Mouse (Mus musculus) gastrocnemius, adult 2 months (tissue): Measurements from ENCODE around the gene Fignl2. TPM values are rescaled to one million over a fixed set of nuclear protein-coding genes. Genes with fewer than 3 reads are reported as not detected.

Experiments
- DNase-seq: peaks from one replicate; pipeline ENCODE4 v3.0.0; 2022
- H3K27ac ChIP-seq: fragments of 200-600 bp; 2 replicates; pipeline ENCODE4 v1.8.1; 2022; ENCODE audit warnings: mild to moderate bottlenecking
- H3K4me3 ChIP-seq: fragments of 200-600 bp; 2 replicates; pipeline ENCODE4 v1.8.1; 2022; ENCODE audit warnings: mild to moderate bottlenecking, moderate library complexity
- CTCF ChIP-seq: fragments of 200-600 bp; IDR thresholded peaks from 2 replicates; pipeline ENCODE4 v1.8.1; 2022; ENCODE audit warnings: antibody characterized with exemption, mild to moderate bottlenecking, moderate library complexity
- intact Hi-C: fragments of 180-260 bp; cut with DNase I; formaldehyde crosslinking; loops from one replicate; pipeline ENCODE4 v1.15.1; 2025
- total RNA-seq, 2 experiments: library from RNA; stranded (reverse); gene quantifications; 2 replicates each; pipeline ENCODE4 v1.2.3; 2021

Fignl2 gene
- total RNA-seq, 2 experiments from 2014 or later: 0.67 to 0.77 TPM

- TF ChIP-seq CTCF: no peak
- intact Hi-C loops: no loop called here
- Histone ChIP-seq H3K27ac (no peak overlapping the region), H3K4me3 (no peak overlapping the region)
- no peak for DNase-seq
Observed at GRCm38 (mm10) chr15:101091551-101091950, 13.2 kb upstream of the Fignl2 start.

- Histone ChIP-seq H3K4me3 (no peak overlapping the region), H3K27ac (no peak overlapping the region)
- no peak for DNase-seq
- intact Hi-C loops: no loop called here
- TF ChIP-seq CTCF: no peak
Observed at GRCm38 (mm10) chr15:101088291-101088690, 9.9 kb upstream of the Fignl2 start.

GRCm38 (mm10) chr15:101086956-101087355, 8.6 kb upstream of the Fignl2 start:
- no peak overlapping the region for H3K4me3 ChIP-seq
- peak; percentile 89 for DNase-seq
- intact Hi-C loops: no loop called here
- H3K27ac ChIP-seq: peak overlapping the region; percentile 76
- TF ChIP-seq CTCF: no peak

- TF ChIP-seq CTCF: no peak
- no peak for DNase-seq
- H3K4me3 ChIP-seq: no peak overlapping the region
- intact Hi-C loops: no loop called here
- H3K27ac ChIP-seq: peak overlapping the region; percentile 76
Observed at GRCm38 (mm10) chr15:101086451-101086850, 8.1 kb upstream of the Fignl2 start.

GRCm38 (mm10) chr15:101084499-101084898, 6.1 kb upstream of the Fignl2 start:
- no peak for DNase-seq
- H3K27ac ChIP-seq: no peak overlapping the region
- intact Hi-C loops: no loop called here
- no peak overlapping the region for H3K4me3 ChIP-seq
- no peak for TF ChIP-seq CTCF

- peak; percentile 53 for DNase-seq
Observed at GRCm38 (mm10) chr15:101082236-101082635, 3.9 kb upstream of the Fignl2 start.

GRCm38 (mm10) chr15:101081035-101081548, 2.7 kb upstream of the Fignl2 start:
- H3K27ac ChIP-seq: peak overlapping the region; percentile 85
- TF ChIP-seq CTCF: no peak
- H3K4me3 ChIP-seq: no peak overlapping the region
- DNase-seq: peak; percentile 38
- intact Hi-C loops: no loop called here

More at GRCm38 (mm10) chr15:101082236-101082635, 3.9 kb upstream of the Fignl2 start:
- intact Hi-C loops: no loop called here
- H3K4me3 ChIP-seq: no peak overlapping the region
- TF ChIP-seq CTCF: no peak
- peak overlapping the region; percentile 53 for H3K27ac ChIP-seq

GRCm38 (mm10) chr15:101080031-101080520, 1.7 kb upstream of the Fignl2 start:
- TF ChIP-seq CTCF: no peak
- intact Hi-C loops: no loop called here
- peak overlapping the region; percentile 85 for H3K27ac ChIP-seq
- no peak overlapping the region for H3K4me3 ChIP-seq
- no peak for DNase-seq

GRCm38 (mm10) chr15:101078731-101079156, 377 bp upstream of the Fignl2 start:
- TF ChIP-seq CTCF: peak; percentile 3; the same call in 1 of the 2 replicates
- peak; percentile 93 for DNase-seq
- peak overlapping the region; percentile 88 for H3K4me3 ChIP-seq
- intact Hi-C loops: no loop called here
- peak overlapping the region; percentile 85 for H3K27ac ChIP-seq

- intact Hi-C loops: no loop called here
- TF ChIP-seq CTCF: no peak
Observed at GRCm38 (mm10) chr15:101077001-101077812, 1.2 kb downstream of the Fignl2 start.

GRCm38 (mm10) chr15:101076071-101077000, 2.0 kb downstream of the Fignl2 start:
- H3K4me3 ChIP-seq: peak overlapping the region; percentile 88
- intact Hi-C loops: no loop called here
- peak overlapping the region; percentile 85; the same call in 1 of the 2 replicates for H3K27ac ChIP-seq
- no peak for TF ChIP-seq CTCF
- no peak for DNase-seq

More at GRCm38 (mm10) chr15:101077001-101077812, 1.2 kb downstream of the Fignl2 start:
- Histone ChIP-seq H3K27ac (peak overlapping the region; percentile 85), H3K4me3 (peak overlapping the region; percentile 88)
- DNase-seq: no peak

GRCm38 (mm10) chr15:101075656-101076055, 2.7 kb downstream of the Fignl2 start:
- TF ChIP-seq CTCF: no peak
- intact Hi-C loops: no loop called here
- no peak overlapping the region for H3K27ac ChIP-seq
- no peak overlapping the region for H3K4me3 ChIP-seq
- DNase-seq: no peak
